Mouse (Mus musculus): Measurements from ENCODE around the gene Anxa2.

Anxa2 gene

DNA sequence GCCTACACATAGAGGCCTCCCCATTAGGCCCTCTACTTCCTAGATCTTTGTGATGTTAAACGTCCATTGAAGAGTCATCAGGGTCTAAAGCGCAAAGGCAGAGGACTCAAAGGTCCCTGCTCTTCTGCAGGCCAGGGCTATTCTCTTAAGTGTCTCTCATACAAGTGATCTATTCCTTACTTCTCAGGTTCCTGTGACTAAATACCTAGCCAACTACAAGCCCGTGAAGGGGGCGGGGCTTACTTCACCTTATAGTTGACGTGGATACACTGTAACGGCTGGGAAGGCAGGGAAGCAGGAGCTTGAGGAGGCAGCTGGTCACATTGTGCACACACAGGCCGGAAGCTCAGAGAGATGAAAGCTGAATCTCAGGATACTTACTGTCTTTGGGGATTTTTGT lies 6.5 kb downstream of the Anxa2 start:
- no peak for DNase-seq

DNA sequence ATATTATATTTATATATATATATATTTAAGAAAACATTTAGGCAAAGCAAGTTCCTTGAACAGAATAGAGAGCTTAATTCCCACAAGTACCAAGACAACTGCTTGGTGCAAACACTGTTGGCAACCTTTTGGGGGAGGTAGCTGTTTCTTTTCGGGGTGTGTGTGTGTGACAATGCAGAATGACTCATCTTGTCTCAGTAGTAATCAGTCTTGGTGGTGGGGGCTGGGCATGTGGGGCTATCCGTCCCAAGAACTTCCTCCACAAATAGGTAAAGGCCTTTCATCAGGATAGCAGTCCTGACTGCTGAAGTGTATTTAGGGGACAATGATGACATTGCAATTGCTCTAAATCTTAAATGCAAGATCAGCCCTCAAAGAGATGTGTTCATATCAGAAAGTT lies 9.6 kb downstream of the Anxa2 start:
- no peak for DNase-seq

DNA sequence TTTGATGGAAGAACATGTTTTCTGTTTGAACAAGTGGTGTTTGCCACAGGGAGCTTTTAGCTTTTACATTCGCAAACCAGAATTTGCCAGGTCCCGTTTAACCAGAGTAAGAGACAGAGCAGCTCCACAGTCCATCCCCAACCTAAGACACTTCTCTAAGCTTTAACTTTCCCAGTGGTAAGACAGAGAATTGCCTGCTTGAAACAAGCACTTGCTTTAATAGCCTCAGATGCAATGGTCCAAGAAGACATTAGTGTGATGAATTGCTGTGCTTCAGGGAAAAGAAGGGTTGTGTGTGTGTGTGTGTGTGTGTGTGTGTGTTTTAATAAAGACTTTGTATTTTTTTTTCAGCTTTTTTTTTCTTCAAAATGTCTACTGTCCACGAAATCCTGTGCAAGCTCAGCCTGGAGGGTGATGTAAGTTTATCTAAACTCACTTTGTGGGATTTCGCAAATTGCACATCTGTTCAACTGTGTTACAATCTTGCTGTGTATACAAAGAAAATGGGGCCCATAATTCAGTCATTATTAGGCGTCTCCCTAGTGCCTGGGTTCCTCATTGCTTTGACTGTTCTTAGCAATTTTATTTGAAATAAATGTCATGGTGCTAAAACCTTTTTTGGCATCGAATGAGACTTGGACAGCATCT lies 10.8 kb downstream of the Anxa2 start:
- DNase-seq, result no peak

DNA sequence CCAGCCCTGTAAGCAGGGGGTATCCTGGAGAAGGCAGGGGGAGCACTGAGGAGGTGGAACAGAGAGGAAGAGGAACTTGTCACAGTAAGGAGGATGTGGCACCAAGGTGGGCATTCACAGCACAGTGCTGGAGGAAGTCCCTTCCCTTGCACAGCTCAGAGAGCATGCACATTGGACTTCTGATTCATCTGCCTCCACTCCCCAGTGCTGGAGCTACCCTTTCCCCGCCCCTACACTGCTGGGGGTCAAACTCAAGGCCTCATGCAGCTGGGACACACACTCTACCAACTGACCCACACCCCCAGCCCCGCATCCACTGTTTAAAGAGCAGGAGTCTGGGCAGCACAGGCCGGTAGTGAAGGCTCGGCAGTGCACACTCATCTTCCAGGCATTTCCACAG lies 12.7 kb downstream of the Anxa2 start:
- no peak for DNase-seq

GRCm38 (mm10) chr9:69467310-69467939 lies 14.0 kb downstream of the Anxa2 start:
- DNase-seq, result no peak

DNA sequence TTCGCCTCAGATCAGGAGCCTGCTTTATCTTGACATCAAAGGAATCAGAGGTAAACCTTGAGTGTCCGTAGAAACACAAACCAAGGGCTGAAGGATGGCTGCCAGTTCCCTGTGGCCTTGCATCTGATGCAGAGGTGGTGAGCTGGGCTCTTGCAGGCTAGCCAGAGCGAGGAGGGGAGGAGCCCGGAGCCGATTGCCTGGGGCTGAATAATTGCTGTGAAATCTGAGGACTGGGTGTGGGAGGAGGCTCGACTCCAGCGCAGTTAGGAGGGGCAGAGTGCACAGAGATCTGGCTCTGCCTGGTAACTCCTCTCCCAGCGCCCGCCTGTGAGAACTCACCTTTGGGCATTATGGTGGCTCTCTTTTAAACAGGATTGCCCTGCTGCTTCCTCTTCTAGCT lies 15.6 kb downstream of the Anxa2 start:
- peak; percentile 43 for DNase-seq

DNA sequence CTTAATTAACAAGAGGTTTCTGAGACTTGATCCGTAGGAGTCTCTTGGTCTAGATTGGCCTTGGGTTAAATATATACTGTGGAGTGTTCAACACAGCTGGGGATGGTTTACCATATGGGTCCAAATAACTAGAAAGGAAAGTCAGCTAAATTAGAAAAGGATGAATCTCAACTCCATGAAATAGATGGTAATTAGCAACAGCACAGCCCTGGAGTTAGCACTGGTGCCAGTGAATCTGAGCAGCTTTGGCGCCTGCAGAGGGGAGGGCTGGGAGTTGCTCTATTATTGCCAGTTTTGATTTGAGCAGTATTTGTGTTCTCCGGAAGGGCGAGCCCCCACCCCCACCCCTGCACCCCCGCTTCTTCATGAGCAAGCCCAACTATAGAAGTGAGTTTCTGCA lies 16.9 kb downstream of the Anxa2 start:
- DNase-seq, result no peak

- DNase-seq, result peak; percentile 44
These were observed 17.5 kb downstream of the Anxa2 start for GRCm38 (mm10) chr9:69470921-69471320.

DNA sequence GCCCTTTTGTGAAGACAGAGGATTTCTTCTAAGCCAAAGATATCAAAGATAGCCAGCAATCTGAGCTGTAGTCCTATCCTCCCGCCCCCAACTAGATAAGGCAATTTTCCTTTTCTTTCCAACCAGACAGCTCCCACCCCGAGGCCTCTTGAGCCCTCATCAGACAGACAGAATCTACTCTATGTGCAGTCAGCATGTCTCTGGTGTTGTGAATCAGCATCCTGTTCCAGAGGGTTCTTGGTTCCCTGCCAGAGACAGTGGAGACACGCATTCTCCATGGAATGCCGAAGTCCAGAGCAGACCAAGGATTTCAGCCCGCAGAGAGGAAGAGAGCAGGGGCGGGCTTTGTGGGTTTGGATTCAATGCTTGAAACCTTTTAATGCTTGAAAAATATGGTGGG lies 19.3 kb downstream of the Anxa2 start:
- DNase-seq, result peak; percentile 90

DNA sequence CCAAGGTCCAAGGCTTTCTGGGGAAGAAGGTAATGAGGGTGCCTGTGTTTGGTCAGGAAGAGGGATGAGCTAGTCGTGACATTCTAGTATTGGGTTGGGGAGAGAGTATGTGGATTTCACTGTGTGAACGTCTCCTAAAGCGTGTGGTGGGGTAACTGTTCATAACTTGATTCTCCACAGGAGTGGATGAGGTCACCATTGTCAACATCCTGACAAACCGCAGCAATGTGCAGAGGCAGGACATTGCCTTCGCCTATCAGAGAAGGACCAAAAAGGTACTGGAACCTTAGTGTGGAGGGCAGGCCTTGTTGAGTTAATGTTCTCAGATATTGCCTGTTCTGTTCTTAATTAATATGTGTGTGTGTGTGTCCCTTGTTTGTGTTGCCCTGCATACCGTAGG lies 22.5 kb downstream of the Anxa2 start:
- no peak for DNase-seq

GRCm38 (mm10) chr9:69477195-69477823 lies 23.9 kb downstream of the Anxa2 start:
- DNase-seq, result no peak

GRCm38 (mm10) chr9:69477824-69478222 lies 24.4 kb downstream of the Anxa2 start:
- no peak for DNase-seq

DNA sequence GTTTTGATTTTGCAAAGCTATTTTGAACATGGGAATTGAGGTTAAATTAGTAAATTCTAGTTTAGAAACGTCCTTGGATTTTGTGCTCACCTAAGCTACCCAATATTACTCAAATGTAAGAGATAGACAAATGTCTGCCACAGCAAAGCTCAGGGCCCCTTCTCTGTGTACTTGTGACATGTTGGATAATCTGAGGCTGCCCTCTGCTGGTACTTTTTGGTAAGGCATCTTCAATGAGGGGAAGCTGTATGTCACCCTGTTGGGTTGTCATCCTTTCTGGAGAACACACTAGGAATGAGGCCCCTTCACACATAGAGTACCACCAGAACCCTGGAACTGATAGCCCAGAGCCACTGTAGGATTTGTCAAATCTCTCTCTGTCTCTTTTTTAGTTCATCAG lies 26.9 kb downstream of the Anxa2 start:
- peak; percentile 90 for DNase-seq

- no peak for DNase-seq
These were observed 30.4 kb downstream of the Anxa2 start for GRCm38 (mm10) chr9:69483811-69484210.

DNA sequence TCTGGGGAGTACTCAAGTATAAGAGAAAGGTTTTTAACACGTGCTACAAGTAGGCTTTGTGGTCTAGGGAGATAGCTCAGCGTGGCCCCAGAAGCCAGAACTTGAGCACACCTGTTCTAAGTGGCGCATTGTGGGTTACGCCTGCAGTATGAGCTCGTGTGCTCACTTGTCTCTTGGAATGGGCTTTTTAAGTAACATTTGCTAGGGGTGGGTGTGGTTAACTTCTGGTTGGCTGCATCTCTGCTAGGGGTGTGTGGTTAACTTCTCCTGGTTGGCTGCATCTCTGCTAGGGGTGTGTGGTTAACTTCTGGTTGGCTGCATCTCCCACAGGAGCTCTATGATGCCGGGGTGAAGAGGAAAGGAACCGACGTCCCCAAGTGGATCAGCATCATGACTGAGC lies 32.7 kb downstream of the Anxa2 start:
- no peak for DNase-seq

GRCm38 (mm10) chr9:69488510-69488909 lies 35.1 kb downstream of the Anxa2 start:
- no peak for DNase-seq

DNA sequence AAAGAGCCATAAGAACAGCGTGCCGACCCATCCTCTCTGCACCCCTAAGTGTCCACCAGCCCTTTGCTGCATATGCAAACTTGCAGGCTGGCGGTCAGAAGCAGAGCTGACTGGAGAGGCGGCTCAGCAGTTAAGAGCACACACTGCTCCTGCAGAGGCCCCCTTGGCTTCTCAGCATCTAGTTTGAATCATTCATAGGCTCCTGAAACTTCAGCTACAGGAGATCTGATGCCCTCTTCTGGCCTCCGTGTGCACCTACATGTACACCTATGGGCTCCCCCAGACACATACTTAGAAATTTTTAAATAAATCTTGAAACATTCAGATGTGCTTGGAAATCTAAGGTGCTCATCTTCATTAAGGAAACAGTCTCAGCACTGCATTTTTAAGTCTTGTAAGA lies 35.6 kb downstream of the Anxa2 start:
- DNase-seq, result no peak

GRCm38 (mm10) chr9:69492809-69493208 lies 39.4 kb downstream of the Anxa2 start:
- no peak for DNase-seq

GRCm38 (mm10) chr9:69502504-69502903 lies 49.1 kb downstream of the Anxa2 start:
- DNase-seq, result peak; percentile 78

GRCm38 (mm10) chr9:69505611-69506010 lies 52.2 kb downstream of the Anxa2 start:
- DNase-seq, result peak; percentile 56

- no peak for DNase-seq
These were observed 53.8 kb downstream of the Anxa2 start for GRCm38 (mm10) chr9:69507206-69507605.

- DNase-seq, result no peak
These were observed 54.6 kb downstream of the Anxa2 start for GRCm38 (mm10) chr9:69508016-69508415.

DNA sequence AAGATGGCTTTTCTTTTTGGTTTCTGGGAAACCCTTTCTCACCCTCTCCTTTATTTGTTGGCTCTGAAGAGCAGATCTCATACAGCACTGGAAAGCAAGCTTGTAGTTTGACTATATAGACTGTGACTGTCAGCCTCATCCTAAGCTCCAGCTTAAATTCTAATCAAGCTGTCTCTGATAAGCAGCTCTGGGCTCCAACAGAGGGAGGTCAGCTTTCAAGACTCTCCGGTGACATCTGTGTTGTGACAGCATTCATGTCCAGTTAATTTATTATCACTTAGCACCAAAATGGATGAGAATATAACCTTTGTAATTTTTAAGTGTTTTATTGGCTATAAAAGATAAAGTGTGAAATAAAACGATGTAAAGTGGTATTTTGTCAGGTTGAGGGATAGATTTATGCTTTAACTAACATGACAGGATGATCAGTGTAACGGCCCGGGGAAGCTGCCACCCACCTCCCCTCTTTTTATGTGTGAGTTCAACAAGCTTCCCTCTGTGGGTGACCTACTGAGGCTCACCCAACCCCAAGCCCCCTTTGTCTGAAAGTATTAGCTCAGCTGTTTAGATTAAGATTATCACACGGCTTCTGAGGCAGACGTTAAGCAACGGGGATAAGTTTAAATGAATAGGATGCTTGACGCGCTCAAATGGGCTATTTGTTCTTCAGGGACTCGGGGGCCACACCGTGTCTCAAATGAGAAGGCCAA lies 58.6 kb downstream of the Anxa2 start:
- DNase-seq, result no peak

GRCm38 (mm10) chr9:69512726-69513125 lies 59.3 kb downstream of the Anxa2 start:
- DNase-seq, result no peak
